Mouse (Mus musculus) lung, embryonic 15.5 days (tissue): ENCODE measurements around the gene Dnah14. TPM values are rescaled to one million over a fixed set of nuclear protein-coding genes. Genes with fewer than 3 reads are reported as not detected.

Source experiments
- ATAC-seq: fragments of 200-750 bp; cut with Nextera tagmentation; 2 replicates; pipeline ENCODE4 v1.8.0; 2017; ENCODE audit warnings: moderate number of reproducible peaks, borderline replicate concordance; ENCODE audit not compliant: low FRiP score, low TSS enrichment; ENCODE audit errors: extremely low read depth
- H3K27ac ChIP-seq: fragments of 300-500 bp; sonication (generic); 2 replicates; pipeline ENCODE4 v1.5.1; 2015; ENCODE audit warnings: moderate library complexity, mild to moderate bottlenecking, inconsistent platforms
- H3K27me3 ChIP-seq: fragments of 300-500 bp; sonication (generic); 2 replicates; pipeline ENCODE4 v1.6.1; 2015; ENCODE audit warnings: inconsistent platforms
- H3K36me3 ChIP-seq: fragments of 300-500 bp; sonication (generic); 2 replicates; pipeline ENCODE4 v1.6.1; 2015; ENCODE audit warnings: inconsistent platforms
- H3K4me1 ChIP-seq: fragments of 300-500 bp; sonication (generic); 2 replicates; pipeline ENCODE4 v1.6.1; 2015; ENCODE audit warnings: inconsistent platforms
- H3K4me2 ChIP-seq: fragments of 300-500 bp; sonication (generic); 2 replicates; pipeline ENCODE4 v1.6.1; 2015; ENCODE audit warnings: inconsistent platforms, mild to moderate bottlenecking, moderate library complexity
- H3K4me3 ChIP-seq: fragments of 300-500 bp; sonication (generic); 2 replicates; pipeline ENCODE4 v1.5.1; 2015; ENCODE audit warnings: mild to moderate bottlenecking, inconsistent platforms
- H3K9ac ChIP-seq: fragments of 300-500 bp; sonication (generic); 2 replicates; pipeline ENCODE4 v1.6.1; 2015; ENCODE audit warnings: inconsistent platforms
- H3K9me3 ChIP-seq: fragments of 300-500 bp; sonication (generic); 2 replicates; pipeline ENCODE4 v1.6.1; 2016; ENCODE audit warnings: inconsistent platforms
- WGBS: fragments of 180-500 bp; shearing (Covaris S2); methylation state at CpG from one replicate; pipeline ENCODE4 v1.1.7; 2015; 5-methylcytosine and 5-hydroxymethylcytosine counted together
- polyA plus RNA-seq: library from polyadenylated mRNA; unstranded; fragments of >200 nt; fragmentation: Nextera tagmentation; extraction: Ambion mirVana; gene quantifications from 2 replicates; pipeline ENCODE4 v1.2.1, GENCODE M21; 2015

The Dnah14 gene
- 1.3 TPM in 2 replicates for polyA plus RNA-seq

DNA sequence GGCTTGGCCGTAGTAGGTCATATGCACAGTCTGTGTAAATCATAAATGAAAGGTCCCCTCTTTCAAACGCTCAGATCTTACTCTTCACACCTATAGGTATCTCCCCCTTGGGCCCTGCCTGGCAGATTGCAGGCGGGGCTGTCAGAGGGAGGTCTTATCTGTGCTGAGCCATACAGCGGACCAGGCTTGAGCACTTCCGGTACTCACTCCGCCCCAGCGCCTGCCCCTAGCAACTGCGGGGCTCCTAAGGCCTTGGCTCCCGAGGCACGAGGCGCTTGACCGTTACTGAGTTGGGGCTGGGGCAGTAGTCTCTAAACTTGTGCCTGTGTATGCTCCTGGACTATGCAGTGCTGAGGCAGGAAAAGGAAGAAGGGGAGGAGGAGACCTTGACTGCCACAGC, at the start of gene Dnah14:
Gene Dnah14, plus strand, starts transcription at position 238 of the 400 bp plus-strand sequence.
- Histone ChIP-seq H3K9ac (no peak within 1 kb of the TSS), H3K4me2 (no peak within 1 kb of the TSS), H3K27me3 (no peaks in the 10 kb centered on the region), H3K9me3 (no peaks in the 10 kb centered on the region), H3K36me3 (no peaks in the 10 kb centered on the region), H3K4me3 (no peak within 1 kb of the TSS), H3K27ac (no peak within 1 kb of the TSS), H3K4me1 (no peaks in the 10 kb centered on the region)
- ATAC-seq, result no peak
- 45% methylated on average over 12 of the region's 12 CpGs for WGBS

DNA sequence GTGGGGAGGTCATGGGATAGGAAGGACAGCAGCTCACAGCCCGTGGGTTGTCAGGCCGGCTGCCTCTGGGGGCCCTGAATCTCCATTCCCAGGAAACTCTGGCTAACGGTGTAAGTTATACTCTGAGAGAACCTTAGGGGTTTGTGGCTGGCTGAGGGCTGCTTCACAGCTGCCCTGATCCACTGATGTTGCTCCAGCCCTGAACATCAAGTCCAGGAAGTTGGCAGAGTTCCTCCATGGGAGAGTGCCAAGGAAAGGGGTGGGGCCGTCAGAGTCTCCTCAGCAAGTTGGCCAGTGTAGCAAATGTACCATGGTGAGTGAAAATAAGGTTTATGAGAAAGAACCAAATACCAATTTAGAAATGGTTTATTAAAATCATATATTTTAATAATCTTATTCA, 47.0 kb upstream of the Dnah14 start:
- peaks cover 14% of the 10 kb centered on the region for H3K4me1 ChIP-seq
- no peaks in the 10 kb centered on the region for H3K27me3 ChIP-seq
- no peak overlapping the region for H3K4me2 ChIP-seq
- peak; percentile 79; the same call in 1 of the 2 replicates for ATAC-seq
- H3K36me3 ChIP-seq, result no peaks in the 10 kb centered on the region
- no peaks in the 10 kb centered on the region for H3K9me3 ChIP-seq
- 30% methylated on average over 4 of the region's 4 CpGs for WGBS
- H3K27ac ChIP-seq, result peak overlapping the region; percentile 73
- no peak overlapping the region for H3K9ac ChIP-seq
- no peak overlapping the region for H3K4me3 ChIP-seq

DNA sequence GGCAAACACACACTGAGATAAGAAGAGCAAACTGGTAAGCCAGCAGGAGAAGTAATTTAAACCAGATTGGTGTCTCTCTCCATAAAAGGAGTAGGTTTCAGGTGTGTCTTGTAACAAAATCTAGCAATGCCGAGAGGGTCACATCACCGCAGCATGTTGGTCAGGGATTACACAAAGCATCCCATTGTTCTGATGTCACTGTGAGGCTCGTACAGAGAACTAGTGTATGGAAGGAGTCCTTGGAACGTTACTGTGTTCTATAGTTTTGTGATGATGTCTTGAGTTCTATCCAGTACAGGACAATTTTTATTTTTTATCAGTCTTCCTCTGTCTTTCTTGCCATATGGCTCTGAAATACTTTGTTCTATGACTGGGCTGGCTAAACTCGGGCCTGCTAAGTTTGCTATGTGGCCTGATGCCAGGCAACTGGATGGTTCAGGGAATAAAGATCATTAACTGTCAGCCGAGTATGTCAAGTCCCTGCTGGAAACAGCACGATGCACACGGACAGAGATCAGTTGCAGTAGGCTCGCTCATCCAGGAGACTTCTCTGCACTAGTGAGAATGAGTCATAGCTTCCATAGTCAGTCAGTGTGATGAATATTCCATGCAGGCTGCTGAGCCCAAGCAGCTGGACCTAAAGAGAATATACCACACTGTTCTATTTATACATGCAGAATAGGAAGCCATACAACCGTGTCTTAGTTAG, 41.0 kb upstream of the Dnah14 start:
- Histone ChIP-seq H3K36me3 (no peaks in the 10 kb centered on the region), H3K27ac (peak overlapping the region; percentile 46), H3K9me3 (no peaks in the 10 kb centered on the region), H3K4me2 (no peak overlapping the region), H3K4me1 (peaks cover 23% of the 10 kb centered on the region), H3K27me3 (no peaks in the 10 kb centered on the region), H3K4me3 (no peak overlapping the region), H3K9ac (no peak overlapping the region)
- ATAC-seq, result peak; percentile 47; the same call in 1 of the 2 replicates
- 25% methylated on average over 10 of the region's 10 CpGs for WGBS

DNA sequence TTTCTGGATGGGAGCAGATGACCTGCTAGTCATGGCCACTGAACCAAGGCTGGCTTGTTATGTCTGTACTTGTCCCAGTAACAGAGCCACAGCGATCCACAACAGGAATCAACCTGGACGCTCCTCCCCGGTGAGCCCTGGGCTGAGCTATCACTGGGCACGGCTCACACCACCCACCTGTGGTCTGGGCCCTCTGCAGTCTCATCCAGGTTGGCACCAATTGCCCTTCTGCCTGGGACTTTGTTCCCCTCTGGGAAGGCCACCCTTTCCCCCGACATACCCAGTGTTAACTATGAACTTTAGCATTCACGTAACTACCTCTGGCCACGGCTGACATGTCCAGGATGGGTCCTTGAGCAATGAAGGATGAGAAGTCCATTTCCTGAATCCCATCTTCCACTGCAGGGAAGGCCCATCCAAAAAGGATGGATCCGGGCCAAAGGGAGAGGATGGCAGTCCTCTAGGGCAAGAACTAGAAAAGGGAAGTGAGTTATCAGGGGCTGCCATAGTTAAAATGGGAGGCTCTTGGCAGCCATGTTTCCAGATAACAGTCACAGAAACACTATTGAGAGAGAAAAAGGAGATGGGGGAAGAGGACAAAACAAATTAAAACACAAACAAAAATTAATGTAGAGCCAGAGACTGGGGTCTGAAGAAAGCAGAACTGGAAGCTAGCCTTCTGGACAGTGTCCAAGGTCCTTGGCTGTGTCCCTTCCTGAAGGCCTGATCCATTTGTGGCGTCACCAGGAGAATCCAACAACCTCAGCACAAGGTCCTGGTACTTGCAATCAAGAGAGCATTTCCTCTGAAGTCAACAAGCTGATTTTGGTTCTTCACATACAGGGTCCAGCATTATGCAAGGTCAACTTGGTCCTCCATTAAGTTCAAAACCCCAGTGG, 38.5 kb upstream of the Dnah14 start:
- ATAC-seq, result no peak
- H3K4me3 ChIP-seq, result no peak overlapping the region
- no peak overlapping the region for H3K4me2 ChIP-seq
- H3K9me3 ChIP-seq, result no peaks in the 10 kb centered on the region
- no peaks in the 10 kb centered on the region for H3K36me3 ChIP-seq
- 83% methylated on average over 9 of the region's 9 CpGs for WGBS
- H3K27me3 ChIP-seq, result no peaks in the 10 kb centered on the region
- H3K27ac ChIP-seq, result no peak overlapping the region
- no peak overlapping the region for H3K9ac ChIP-seq
- H3K4me1 ChIP-seq, result peaks cover 31% of the 10 kb centered on the region

DNA sequence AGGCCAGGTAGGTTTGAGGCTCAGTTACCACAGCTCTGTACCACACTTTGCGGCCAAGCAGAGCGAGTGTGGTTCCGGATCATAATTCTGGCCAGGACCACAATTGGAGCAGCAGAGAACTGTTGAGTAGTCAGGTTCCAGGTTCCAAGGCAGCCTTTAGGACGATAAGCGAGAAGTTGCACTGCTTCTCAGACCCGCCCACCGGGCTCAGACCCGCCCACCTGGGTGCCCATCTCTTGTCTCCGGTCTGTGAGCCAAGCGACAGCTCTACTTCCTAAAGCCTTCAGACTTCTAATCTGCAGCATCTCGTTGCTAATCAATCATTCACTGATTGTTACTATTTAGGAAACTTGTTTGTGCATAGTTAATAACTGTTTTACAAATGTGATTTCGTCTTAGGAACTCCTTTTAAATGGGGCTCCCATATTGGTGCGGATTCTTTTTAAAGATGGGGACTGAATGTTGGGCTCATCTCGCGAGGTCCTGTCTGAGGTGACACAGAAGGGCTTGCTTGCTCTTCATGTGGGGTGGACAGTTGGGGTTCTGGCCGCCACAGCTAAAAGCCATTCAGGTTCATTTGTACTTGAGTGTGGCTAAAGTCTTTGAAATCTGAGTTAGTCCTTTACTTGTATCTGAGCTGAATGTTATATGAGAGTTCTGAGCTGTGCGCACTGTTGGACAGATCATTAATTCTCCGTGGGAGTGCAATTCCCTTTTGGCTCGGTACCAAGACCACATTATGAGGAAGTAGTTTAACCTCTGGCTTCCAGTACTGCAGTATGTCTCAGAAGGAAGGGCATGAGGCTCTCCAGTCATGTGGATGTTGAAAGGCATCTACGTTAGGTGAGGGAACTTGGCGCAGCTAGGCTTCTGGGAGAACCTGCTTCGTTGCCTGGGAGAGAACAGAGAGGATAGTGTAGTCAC, 36.3 kb upstream of the Dnah14 start:
- Histone ChIP-seq H3K36me3 (no peaks in the 10 kb centered on the region), H3K4me2 (no peak overlapping the region), H3K4me1 (peaks cover 23% of the 10 kb centered on the region), H3K9ac (no peak overlapping the region), H3K27me3 (no peaks in the 10 kb centered on the region; the same call in 1 of the 2 replicates), H3K9me3 (no peaks in the 10 kb centered on the region), H3K4me3 (no peak overlapping the region), H3K27ac (0 out of 2 replicates have a peak overlapping the region, but pooled peaks have one; percentile 12)
- 48% methylated on average over 22 of the region's 22 CpGs for WGBS
- ATAC-seq, result no peak; the same call in 1 of the 2 replicates

DNA sequence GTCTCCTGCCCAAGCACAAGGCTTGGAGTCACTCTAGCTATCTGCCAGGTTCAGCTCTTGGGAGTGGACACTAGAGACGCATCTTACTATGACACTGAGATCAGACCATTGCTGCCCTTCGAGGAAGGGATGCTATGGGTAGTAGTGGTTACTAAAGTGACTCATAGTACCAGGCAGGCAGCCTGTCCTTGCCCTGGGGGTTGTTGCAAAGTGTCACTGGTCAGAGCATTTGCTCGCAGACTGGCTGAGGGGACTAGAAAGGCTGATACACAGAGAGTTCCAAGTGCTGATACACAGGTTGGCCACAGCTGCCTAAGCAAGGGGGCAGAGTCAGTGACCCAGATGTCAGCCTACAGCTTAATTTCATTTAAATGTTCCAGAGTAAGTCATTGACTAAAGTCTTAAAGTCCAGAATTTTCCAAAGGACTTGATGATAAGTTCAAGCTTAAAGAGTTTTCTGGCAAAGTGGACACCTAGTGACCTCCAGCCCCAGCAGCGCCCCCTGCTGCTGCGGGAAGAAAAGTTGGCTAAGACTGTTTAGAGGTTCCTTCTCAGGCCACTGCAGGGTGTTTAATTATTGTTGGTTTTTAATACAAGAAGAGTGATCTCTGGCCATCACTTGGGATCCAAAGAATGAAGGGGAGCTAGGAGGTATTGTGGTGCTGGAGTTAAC, 32.5 kb upstream of the Dnah14 start:
- H3K9me3 ChIP-seq, result no peaks in the 10 kb centered on the region
- no peak overlapping the region for H3K4me2 ChIP-seq
- 69% methylated on average over 5 of the region's 5 CpGs for WGBS
- ATAC-seq, result no peak
- peaks cover 13% of the 10 kb centered on the region for H3K4me1 ChIP-seq
- no peaks in the 10 kb centered on the region; the same call in 1 of the 2 replicates for H3K27me3 ChIP-seq
- H3K4me3 ChIP-seq, result no peak overlapping the region
- H3K36me3 ChIP-seq, result no peaks in the 10 kb centered on the region
- H3K27ac ChIP-seq, result no peak overlapping the region
- H3K9ac ChIP-seq, result no peak overlapping the region

DNA sequence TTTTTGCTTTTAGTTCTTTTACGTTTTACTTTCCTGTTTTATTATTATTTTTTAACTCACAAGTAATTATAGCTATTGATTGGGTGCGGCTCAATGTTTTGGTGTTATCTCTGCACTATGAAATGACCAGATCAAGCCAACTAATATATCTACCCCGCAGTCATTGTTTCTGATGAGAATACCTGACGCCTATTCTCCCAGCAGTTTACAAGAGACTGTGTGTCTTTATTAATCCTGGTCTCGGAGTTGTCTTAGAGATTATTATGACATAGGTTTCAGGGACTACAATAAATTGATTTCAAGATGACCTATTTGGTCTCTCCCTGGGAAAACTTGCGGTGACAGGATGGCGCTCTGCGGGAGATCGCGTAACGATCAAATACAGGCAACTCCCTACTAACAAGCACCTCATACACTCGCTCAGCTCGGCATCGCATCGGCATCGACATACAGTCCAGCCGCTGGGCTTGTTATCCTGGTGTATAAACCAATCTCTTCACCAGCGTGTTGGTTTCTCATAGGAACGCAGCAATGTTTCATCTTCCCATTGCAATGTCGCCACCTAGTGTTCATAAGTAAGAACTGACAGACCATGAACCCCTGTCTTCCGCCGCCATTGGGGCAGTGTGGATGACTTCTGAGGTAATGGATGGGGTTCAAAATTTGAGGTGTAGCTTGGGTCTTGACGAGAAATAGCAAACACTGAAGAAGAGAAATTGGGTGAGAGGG, 31.2 kb upstream of the Dnah14 start:
- Histone ChIP-seq H3K4me1 (peaks cover 8% of the 10 kb centered on the region), H3K4me3 (no peak overlapping the region), H3K36me3 (no peaks in the 10 kb centered on the region), H3K9ac (no peak overlapping the region), H3K27ac (no peak overlapping the region), H3K4me2 (peak overlapping the region; percentile 40), H3K27me3 (no peaks in the 10 kb centered on the region; the same call in 1 of the 2 replicates), H3K9me3 (no peaks in the 10 kb centered on the region)
- ATAC-seq, result peak; percentile 43; the same call in 1 of the 2 replicates
- WGBS, result 17% methylated on average over 23 of the region's 23 CpGs

DNA sequence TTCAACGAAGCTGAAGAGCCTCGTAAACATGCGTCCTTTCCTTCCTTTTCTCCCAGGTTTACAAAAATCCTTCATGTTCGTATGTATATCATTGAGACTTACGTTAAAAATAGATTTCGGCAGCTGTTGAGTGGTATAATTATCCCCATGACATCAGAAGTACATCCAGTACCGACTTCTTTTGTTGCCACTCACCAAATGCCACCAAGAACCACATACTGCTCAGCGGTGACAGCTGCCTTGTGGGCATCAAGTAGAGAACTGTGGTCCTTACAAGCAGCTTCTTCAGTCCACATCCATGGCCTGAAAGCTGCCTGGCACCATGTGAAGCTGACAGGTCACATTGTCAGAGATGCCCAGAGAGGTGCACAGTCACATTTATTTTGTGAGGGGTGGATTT, 26.4 kb upstream of the Dnah14 start:
- no peaks in the 10 kb centered on the region for H3K36me3 ChIP-seq
- no peaks in the 10 kb centered on the region for H3K27me3 ChIP-seq
- WGBS, result 80% methylated on average over 8 of the region's 8 CpGs
- H3K4me3 ChIP-seq, result no peak overlapping the region
- no peak for ATAC-seq
- no peak overlapping the region for H3K27ac ChIP-seq
- no peaks in the 10 kb centered on the region for H3K9me3 ChIP-seq
- 0 out of 2 replicates have a peak, but pooled peaks cover 7% of the 10 kb centered on the region for H3K4me1 ChIP-seq
- H3K4me2 ChIP-seq, result no peak overlapping the region
- no peak overlapping the region for H3K9ac ChIP-seq

DNA sequence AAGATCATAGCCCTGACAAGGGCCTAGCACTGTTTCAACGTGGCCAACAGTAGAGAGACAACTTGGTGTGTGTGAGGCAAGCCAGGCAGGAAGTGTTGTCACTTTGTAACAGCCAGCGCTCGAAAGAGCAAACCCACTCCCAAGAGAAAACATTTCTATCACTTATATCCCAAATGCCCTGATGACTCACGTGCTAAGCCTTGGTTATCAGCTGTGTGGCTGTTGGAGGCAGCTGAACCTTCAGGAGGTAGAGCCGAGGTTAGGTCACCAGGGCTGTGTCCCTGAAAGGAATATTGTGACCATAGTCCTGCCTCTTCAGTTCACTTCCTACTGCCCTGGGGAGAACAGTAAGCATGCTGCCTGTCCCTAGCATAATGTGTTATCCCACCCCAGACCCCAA, 25.5 kb upstream of the Dnah14 start:
- Histone ChIP-seq H3K36me3 (no peaks in the 10 kb centered on the region), H3K27ac (no peak overlapping the region), H3K9ac (no peak overlapping the region), H3K4me2 (no peak overlapping the region), H3K27me3 (no peaks in the 10 kb centered on the region), H3K9me3 (no peaks in the 10 kb centered on the region), H3K4me3 (no peak overlapping the region), H3K4me1 (0 out of 2 replicates have a peak, but pooled peaks cover 7% of the 10 kb centered on the region)
- no peak for ATAC-seq
- 35% methylated on average over 5 of the region's 5 CpGs for WGBS

DNA sequence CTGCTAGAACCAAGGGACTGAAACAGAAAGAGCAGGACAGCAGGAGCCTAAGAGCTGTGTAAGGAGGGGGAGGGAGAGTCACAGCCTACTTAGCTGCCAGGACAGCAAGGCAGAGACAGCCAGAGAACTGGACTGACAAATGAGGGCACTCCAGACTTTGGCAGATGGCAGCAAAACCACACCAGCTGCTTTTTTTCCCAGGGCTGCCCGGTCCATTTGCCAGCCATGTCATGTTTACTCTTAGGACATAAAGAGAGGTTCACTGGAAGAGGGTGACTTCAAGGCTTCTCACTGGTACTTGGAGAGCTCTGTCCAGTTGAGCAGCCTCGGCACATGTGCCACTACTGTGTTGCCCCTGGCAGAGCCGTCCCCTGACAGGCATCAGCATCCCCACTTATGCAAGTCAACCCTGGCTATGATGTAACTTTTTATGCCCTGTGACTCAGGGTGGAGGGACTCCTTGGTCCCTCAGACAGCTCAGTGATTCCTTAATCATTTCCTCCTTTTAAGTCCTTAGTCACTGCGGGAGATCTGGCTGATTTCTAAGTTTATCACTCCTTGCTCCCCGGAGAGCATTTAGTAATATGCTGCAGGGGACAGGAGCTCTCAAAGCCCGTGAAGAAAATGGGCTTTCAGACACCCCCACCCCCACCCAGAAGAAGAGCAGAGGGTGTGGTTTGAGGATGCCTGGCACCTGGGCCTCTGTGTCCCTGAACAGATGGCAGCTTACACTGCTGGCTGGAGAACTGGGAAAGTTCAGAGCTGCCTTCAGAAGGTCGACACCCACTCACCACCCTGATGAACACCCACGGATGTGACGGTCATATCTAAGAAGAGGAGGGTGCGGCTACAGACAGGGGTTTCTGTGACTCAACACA, 23.6 kb upstream of the Dnah14 start:
- WGBS, result 32% methylated on average over 10 of the region's 10 CpGs
- 0 out of 2 replicates have a peak, but pooled peaks cover 7% of the 10 kb centered on the region for H3K4me1 ChIP-seq
- H3K4me3 ChIP-seq, result no peak overlapping the region
- H3K36me3 ChIP-seq, result no peaks in the 10 kb centered on the region
- no peak overlapping the region for H3K9ac ChIP-seq
- H3K4me2 ChIP-seq, result no peak overlapping the region
- no peak overlapping the region for H3K27ac ChIP-seq
- no peak; the same call in 1 of the 2 replicates for ATAC-seq
- H3K27me3 ChIP-seq, result no peaks in the 10 kb centered on the region
- no peaks in the 10 kb centered on the region for H3K9me3 ChIP-seq
